Mouse (Mus musculus) MEL (cell line): ENCODE results near the gene Mdk. TPM values are rescaled to one million over a fixed set of nuclear protein-coding genes. Genes with fewer than 3 reads are reported as not detected.

Experiments
- DNase-seq: peaks from one replicate; pipeline ENCODE4 v3.0.0; 2011; ENCODE audit warnings: low read depth, low spot score
- H3K27ac ChIP-seq: 2 replicates; pipeline ENCODE4 v1.5.1; 2012; ENCODE audit warnings: low read depth, mild to moderate bottlenecking, control low read depth, low read length, moderate library complexity; ENCODE audit not compliant: control insufficient read depth
- H3K27me3 ChIP-seq, 2 experiments: fragments of 150-350 bp in 1 of 2; sonication (generic) in 1 of 2; 2 replicates each; pipeline ENCODE4 v1.6.1; 2012; ENCODE audit warnings: low read length in 2 of 2, mild to moderate bottlenecking in 2 of 2, improper control_type of control experiment in 1 of 2, moderate library complexity in 1 of 2; ENCODE audit not compliant: insufficient read depth in 2 of 2, control insufficient read depth in 1 of 2
- H3K36me3 ChIP-seq, 2 experiments: 2 replicates each; pipeline ENCODE4 v1.6.1; 2012 to 2014; ENCODE audit warnings: low read length in 2 of 2, improper control_type of control experiment in 1 of 2, inconsistent platforms in 1 of 2, mild to moderate bottlenecking in 1 of 2; ENCODE audit not compliant: insufficient read depth in 2 of 2, control insufficient read depth in 1 of 2
- H3K4me1 ChIP-seq, 2 experiments: fragments of 150-350 bp in 1 of 2; sonication (generic) in 1 of 2; 2 replicates each; pipeline ENCODE4 v1.6.1; 2012; ENCODE audit warnings: low read length in 2 of 2, improper control_type of control experiment in 1 of 2, mild to moderate bottlenecking in 1 of 2; ENCODE audit not compliant: insufficient read depth in 2 of 2, control insufficient read depth in 1 of 2
- H3K4me3 ChIP-seq, 2 experiments: fragments of 150-350 bp in 1 of 2; sonication (generic) in 1 of 2; 2 replicates each; pipeline ENCODE4 v1.5.1; 2012; ENCODE audit warnings: low read depth in 2 of 2, low read length in 2 of 2, mild to moderate bottlenecking in 2 of 2, moderate library complexity in 2 of 2, control low read depth in 1 of 2, improper control_type of control experiment in 1 of 2; ENCODE audit not compliant: control insufficient read depth in 1 of 2, insufficient read depth in 1 of 2
- H3K79me2 ChIP-seq: 2 replicates; pipeline ENCODE4 v1.6.1; 2012; ENCODE audit warnings: mild to moderate bottlenecking, low read length, moderate library complexity; ENCODE audit not compliant: control insufficient read depth, poor library complexity, insufficient read depth
- H3K9ac ChIP-seq: 2 replicates; pipeline ENCODE4 v1.6.1; 2012; ENCODE audit warnings: low read depth, mild to moderate bottlenecking, control low read depth, low read length, moderate library complexity; ENCODE audit not compliant: control insufficient read depth, poor library complexity, severe bottlenecking
- H3K9me3 ChIP-seq: fragments of 150-350 bp; sonication (generic); replicated peaks from 2 replicates; pipeline ENCODE4 v1.6.1; 2012; ENCODE audit warnings: mild to moderate bottlenecking, low read length, improper control_type of control experiment, moderate library complexity; ENCODE audit not compliant: insufficient read depth
- BHLHE40 ChIP-seq: IDR thresholded peaks from 2 replicates; pipeline ENCODE4 v1.6.1; 2012; ENCODE audit warnings: low read depth, mild to moderate bottlenecking, inconsistent platforms, low read length, improper control_type of control experiment, borderline replicate concordance
- CHD1 ChIP-seq: IDR thresholded peaks from 2 replicates; pipeline ENCODE4 v1.6.1; 2012; ENCODE audit warnings: low read depth, mild to moderate bottlenecking, inconsistent platforms, low read length, improper control_type of control experiment
- E2F4 ChIP-seq: IDR thresholded peaks from 2 replicates; pipeline ENCODE4 v1.6.1; 2011; ENCODE audit warnings: low read depth, low read length, improper control_type of control experiment, borderline replicate concordance
- ELF1 ChIP-seq: IDR thresholded peaks from 2 replicates; pipeline ENCODE4 v1.6.1; 2014; ENCODE audit warnings: low read depth, mild to moderate bottlenecking, inconsistent platforms, low read length, improper control_type of control experiment, moderate library complexity
- EP300 ChIP-seq, 2 experiments: IDR thresholded peaks; 2 replicates each; pipeline ENCODE4 v1.6.1; 2011; ENCODE audit warnings: improper control_type of control experiment in 2 of 2, low read length in 2 of 2, low read depth in 1 of 2, mild to moderate bottlenecking in 1 of 2
- KAT2A ChIP-seq: conservative IDR thresholded peaks from 2 replicates; pipeline ENCODE4 v1.6.1; 2012; ENCODE audit warnings: low read depth, low read length, improper control_type of control experiment, inconsistent platforms
- MAZ ChIP-seq: IDR thresholded peaks from 2 replicates; pipeline ENCODE4 v1.6.1; 2012; ENCODE audit warnings: low read depth, mild to moderate bottlenecking, inconsistent platforms, low read length, improper control_type of control experiment
- MXI1 ChIP-seq: IDR thresholded peaks from 2 replicates; pipeline ENCODE4 v1.6.1; 2011; ENCODE audit warnings: mild to moderate bottlenecking, low read depth, low read length, improper control_type of control experiment
- MYB ChIP-seq: IDR thresholded peaks from 2 replicates; pipeline ENCODE4 v1.6.1; 2011; ENCODE audit warnings: mild to moderate bottlenecking, low read depth, low read length, improper control_type of control experiment
- NELFE ChIP-seq: IDR thresholded peaks from 2 replicates; pipeline ENCODE4 v1.6.1; 2011; ENCODE audit warnings: low read depth, low read length, improper control_type of control experiment
- POLR2AphosphoS2 ChIP-seq: IDR thresholded peaks from 2 replicates; pipeline ENCODE4 v1.6.1; 2011; ENCODE audit warnings: low read length, improper control_type of control experiment
- POLR2AphosphoS5 ChIP-seq: IDR thresholded peaks from 2 replicates; pipeline ENCODE4 v1.6.1; 2012; ENCODE audit warnings: low read depth, borderline replicate concordance, mild to moderate bottlenecking, inconsistent platforms, low read length, moderate library complexity, mixed read lengths
- RAD21 ChIP-seq: IDR thresholded peaks from 2 replicates; pipeline ENCODE4 v1.6.1; 2011; ENCODE audit warnings: mild to moderate bottlenecking, low read depth, low read length, improper control_type of control experiment
- RCOR1 ChIP-seq: IDR thresholded peaks from 2 replicates; pipeline ENCODE4 v1.6.1; 2012; ENCODE audit warnings: low read depth, mild to moderate bottlenecking, inconsistent platforms, low read length, improper control_type of control experiment
- SIN3A ChIP-seq: IDR thresholded peaks from 2 replicates; pipeline ENCODE4 v1.6.1; 2012; ENCODE audit warnings: low read length, improper control_type of control experiment, inconsistent platforms
- TBP ChIP-seq: IDR thresholded peaks from 2 replicates; pipeline ENCODE4 v1.8.0; 2011; ENCODE audit warnings: low read depth, low read length, improper control_type of control experiment
- TCF12 ChIP-seq: IDR thresholded peaks from 2 replicates; pipeline ENCODE4 v1.6.1; 2014; ENCODE audit warnings: low read depth, mild to moderate bottlenecking, inconsistent platforms, low read length, improper control_type of control experiment, moderate library complexity
- USF1 ChIP-seq: IDR thresholded peaks from 2 replicates; pipeline ENCODE4 v1.6.1; 2014; ENCODE audit warnings: low read depth, mild to moderate bottlenecking, inconsistent platforms, low read length, improper control_type of control experiment, moderate library complexity
- ZNF384 ChIP-seq: IDR thresholded peaks from 2 replicates; pipeline ENCODE4 v1.6.1; 2012; ENCODE audit warnings: low read depth, mild to moderate bottlenecking, inconsistent platforms, low read length, improper control_type of control experiment
- polyA plus RNA-seq, 2 experiments: library from polyadenylated mRNA; stranded (reverse) in 1 of 2; unstranded in 1 of 2; fragments of >175 nt in 1 of 2; fragments of >200 nt in 1 of 2; gene quantifications; 2 replicates each; pipeline versions ENCODE4 v1.2.1 to v1.2.4; 2012; ENCODE audit warnings: low replicate concordance in 2 of 2, low read depth in 1 of 2; ENCODE audit not compliant: insufficient read length in 2 of 2, insufficient read depth in 1 of 2, missing spikeins in 1 of 2
- total RNA-seq: library from RNA; depleted of rRNA; stranded (reverse); fragments of 300-350 nt; gene quantifications from 2 replicates; pipeline ENCODE4 v1.2.3, GENCODE M21; 2012

The Mdk gene
- total and polyA plus RNA-seq, 3 experiments = 0.19 to 3.4 TPM; not detected in 1

DNA sequence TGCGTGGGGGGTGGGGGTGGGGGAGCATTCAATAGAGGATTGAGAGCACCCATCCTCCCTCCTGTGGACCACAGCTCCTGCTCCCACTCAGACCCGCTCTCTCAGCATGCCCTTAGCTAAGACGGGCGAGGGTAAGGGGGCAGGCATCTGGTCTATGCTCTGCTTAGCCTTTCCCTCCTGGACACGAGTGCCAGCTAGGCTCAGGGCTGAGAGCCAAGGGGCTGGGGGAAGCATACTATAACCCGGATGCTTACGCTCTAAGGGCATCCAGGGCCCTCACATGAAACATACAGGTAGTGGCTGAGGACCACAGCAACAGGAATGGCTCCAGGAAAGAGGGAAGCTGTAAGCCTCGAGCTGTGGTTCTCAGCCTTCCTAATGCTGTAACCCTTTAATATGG, 26.0 kb upstream of the Mdk start:
- no peaks in the 10 kb centered on the region for H3K9me3 ChIP-seq
- H3K9ac ChIP-seq = no peak overlapping the region
- no peak for TF ChIP-seq TBP
- TF ChIP-seq POLR2AphosphoS2 = no peak
- no peak for TF ChIP-seq MYB
- TF ChIP-seq BHLHE40 = no peak
- TF ChIP-seq CHD1 = no peak
- TF ChIP-seq POLR2AphosphoS5 = no peak
- no peak for TF ChIP-seq ELF1
- TF ChIP-seq NELFE = no peak
- TF ChIP-seq SIN3A = no peak
- peaks cover 0 to 42% of the 10 kb centered on the region in 2 experiments; a peak in 3 of 4 replicates for H3K36me3 ChIP-seq
- H3K79me2 ChIP-seq = peaks cover 51% of the 10 kb centered on the region
- H3K4me3 ChIP-seq = no peak overlapping the region
- H3K27me3 ChIP-seq = no peaks in the 10 kb centered on the region
- no peak for DNase-seq
- no peak overlapping the region for H3K27ac ChIP-seq
- peaks cover 9 to 43% of the 10 kb centered on the region in 2 experiments for H3K4me1 ChIP-seq

DNA sequence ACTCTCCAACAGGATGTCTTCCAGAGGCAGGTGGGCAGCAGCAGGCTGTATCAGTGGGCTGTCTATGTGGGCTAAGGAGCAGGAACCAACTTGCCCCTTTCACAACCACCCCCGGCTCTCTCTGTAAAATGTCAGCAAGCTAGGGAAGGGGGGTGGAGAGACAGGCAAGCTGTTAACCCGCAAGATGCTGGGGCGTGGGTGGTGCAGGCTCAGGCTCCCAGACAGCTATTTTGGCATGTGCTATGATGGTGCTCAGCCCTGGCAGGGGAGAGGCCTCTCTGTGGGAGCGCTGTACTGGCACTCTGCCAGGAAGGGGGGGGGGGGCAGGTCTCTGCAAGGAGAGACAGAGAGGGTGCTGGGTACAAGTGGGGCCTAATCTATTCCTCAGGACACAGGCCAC, 25.0 kb upstream of the Mdk start:
- Histone ChIP-seq H3K36me3 (peaks cover 0 to 37% of the 10 kb centered on the region in 2 experiments; a peak in 3 of 4 replicates), H3K27me3 (no peaks in the 10 kb centered on the region), H3K9me3 (no peaks in the 10 kb centered on the region), H3K27ac (peak overlapping the region; percentile 94), H3K79me2 (peaks cover 42% of the 10 kb centered on the region), H3K9ac (peak overlapping the region; percentile 61), H3K4me1 (peaks cover 9 to 38% of the 10 kb centered on the region in 2 experiments), H3K4me3 (peak overlapping the region; percentile 29 to 37; a peak in 3 of 4 replicates)
- TF ChIP-seq POLR2AphosphoS5 = no peak
- peak; percentile 74 for TF ChIP-seq SIN3A
- TF ChIP-seq MXI1 = peak; percentile 54
- TF ChIP-seq RAD21 = no peak
- peak in 1 of 2 experiments; percentile 58; a peak in 3 of 4 replicates for TF ChIP-seq EP300 (IDR thresholded peaks at IDR 0.05; ENCODE audit: low read depth in 1 of 2, low read length in 2 of 2)
- 0 out of 2 replicates have a peak, but pooled peaks have one; percentile 14 for TF ChIP-seq TCF12
- no peak for TF ChIP-seq KAT2A
- no peak for TF ChIP-seq USF1
- no peak for TF ChIP-seq ZNF384
- no peak for TF ChIP-seq RCOR1
- TF ChIP-seq MAZ = peak; percentile 82
- no peak for TF ChIP-seq E2F4
- DNase-seq = peak; percentile 88
